Mouse (Mus musculus): ENCODE data around the gene Ppm1b.

Gene Ppm1b

GRCm38 (mm10) chr17:85018344-85018743 lies 61.8 kb downstream of the Ppm1b start:
- in situ Hi-C loops (cut with MboI, MseI), result no loop called here

GRCm38 (mm10) chr17:85018794-85019193 lies 62.3 kb downstream of the Ppm1b start:
- in situ Hi-C loops (cut with MboI, MseI), result no loop called here

- in situ Hi-C loops (cut with MboI, MseI), result no loop called here
These were observed 63.8 kb downstream of the Ppm1b start for GRCm38 (mm10) chr17:85020343-85020742.

- in situ Hi-C loops (cut with MboI, MseI), result no loop called here
These were observed 67.0 kb downstream of the Ppm1b start for GRCm38 (mm10) chr17:85023247-85024167.

- in situ Hi-C loops (cut with MboI, MseI), result no loop called here
These were observed 67.7 kb downstream of the Ppm1b start for GRCm38 (mm10) chr17:85024237-85024636.

DNA sequence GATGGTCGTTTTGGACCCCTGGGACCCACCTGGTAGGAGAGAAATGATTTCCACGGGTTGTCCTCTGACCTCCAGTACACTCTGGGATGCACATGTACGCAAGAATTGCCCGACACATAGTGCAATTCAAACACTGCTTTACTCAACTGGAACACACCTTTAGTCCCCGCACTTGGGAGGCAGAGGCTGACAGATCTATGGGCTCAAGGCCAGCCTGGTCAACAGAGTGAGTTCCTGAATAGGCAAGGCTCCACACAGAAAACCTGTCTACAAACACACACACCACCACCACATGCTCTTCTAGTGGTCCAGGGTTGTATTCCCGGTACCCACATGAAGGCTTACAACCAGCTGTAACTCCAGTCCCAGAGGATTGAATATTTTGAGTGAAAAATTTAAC lies 68.6 kb downstream of the Ppm1b start:
- in situ Hi-C loops (cut with MboI, MseI), result no loop called here

- in situ Hi-C loops (cut with MboI, MseI), result no loop called here
These were observed 69.9 kb downstream of the Ppm1b start for GRCm38 (mm10) chr17:85026436-85026835.

GRCm38 (mm10) chr17:85027247-85027646 lies 70.7 kb downstream of the Ppm1b start:
- in situ Hi-C loops (cut with MboI, MseI), result no loop called here

GRCm38 (mm10) chr17:85028093-85028739 lies 71.7 kb downstream of the Ppm1b start, which contains the start of gene Slc3a1:
Slc3a1 (plus strand) TSS chr17:85028376.
- in situ Hi-C loops (cut with MboI, MseI), result no loop called here

DNA sequence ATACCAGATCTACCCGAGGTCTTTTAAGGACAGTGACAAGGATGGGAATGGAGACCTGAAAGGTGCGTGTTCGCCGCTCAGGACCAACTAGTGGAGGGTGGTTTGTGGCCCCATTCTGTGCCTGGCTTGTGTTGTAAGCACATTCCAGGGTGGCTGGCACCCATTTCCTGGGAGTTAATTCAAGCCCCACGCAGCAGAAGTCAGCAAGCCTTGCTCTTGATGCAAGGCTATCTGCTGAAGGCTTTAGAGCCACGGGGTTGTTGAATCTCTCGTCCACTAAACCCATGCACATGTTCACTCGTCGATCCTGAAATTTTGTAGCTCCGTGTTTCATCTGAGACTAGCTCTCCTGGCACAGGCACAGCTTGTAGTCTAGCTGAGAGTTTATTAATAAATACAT lies 72.3 kb downstream of the Ppm1b start:
- in situ Hi-C loops (cut with MboI, MseI), result no loop called here

- in situ Hi-C loops (cut with MboI, MseI), result no loop called here
These were observed 74.1 kb downstream of the Ppm1b start for GRCm38 (mm10) chr17:85030651-85031050.

GRCm38 (mm10) chr17:85033087-85033486 lies 76.5 kb downstream of the Ppm1b start:
- in situ Hi-C loops (cut with MboI, MseI), result no loop called here

DNA sequence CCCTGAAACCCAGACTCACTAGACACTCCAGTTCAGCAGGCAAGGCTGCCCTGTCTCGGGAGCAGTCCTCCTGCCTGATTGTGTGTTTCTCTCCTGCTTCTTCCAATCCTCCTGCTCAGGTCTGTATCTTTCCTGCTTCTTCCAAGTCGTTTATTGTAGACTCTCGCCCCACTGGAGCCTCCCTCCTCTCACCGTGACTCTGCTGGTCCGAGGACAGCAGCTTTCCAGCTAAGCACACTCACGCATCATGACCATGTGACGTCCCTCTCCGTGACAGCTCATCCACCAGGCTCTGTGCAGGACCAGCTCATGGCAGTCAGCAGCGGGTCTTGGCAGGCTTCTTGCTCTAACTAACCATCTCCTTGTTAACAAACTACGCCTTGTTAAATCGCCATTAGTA lies 77.5 kb downstream of the Ppm1b start:
- in situ Hi-C loops (cut with MboI, MseI), result no loop called here

GRCm38 (mm10) chr17:85037855-85038254 lies 81.3 kb downstream of the Ppm1b start:
- in situ Hi-C loops (cut with MboI, MseI), result no loop called here

GRCm38 (mm10) chr17:85038311-85038710 lies 81.8 kb downstream of the Ppm1b start:
- in situ Hi-C loops (cut with MboI, MseI), result no loop called here

GRCm38 (mm10) chr17:85038761-85039160 lies 82.2 kb downstream of the Ppm1b start:
- in situ Hi-C loops (cut with MboI, MseI), result no loop called here

GRCm38 (mm10) chr17:85040913-85041312 lies 84.4 kb downstream of the Ppm1b start:
- in situ Hi-C loops (cut with MboI, MseI), result loop anchor here (5.0 kb wide), 1 partner anchor 61 kb away; no protein-coding TSS in a partner anchor

DNA sequence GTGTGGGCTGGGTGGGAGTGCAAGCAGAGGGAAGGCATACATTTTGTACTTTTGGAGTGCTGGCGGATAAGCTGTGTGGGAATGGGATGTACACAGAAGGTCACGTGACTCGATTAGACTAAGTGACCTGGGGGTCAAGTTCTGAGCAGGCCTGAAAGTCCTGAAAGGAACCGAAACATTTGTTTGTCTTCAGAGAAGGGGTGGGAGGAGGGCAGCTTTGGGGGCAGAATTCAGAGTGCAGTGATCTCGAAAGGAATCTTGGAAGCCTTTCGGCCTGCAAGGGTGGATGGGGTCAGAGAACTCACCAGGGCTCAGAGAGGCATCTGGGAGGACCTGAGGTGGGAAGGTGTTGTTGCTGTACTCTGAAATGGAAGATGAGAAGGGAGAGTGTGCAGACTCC lies 85.9 kb downstream of the Ppm1b start:
- in situ Hi-C loops (cut with MboI, MseI), result loop anchor here (5.0 kb wide), 1 partner anchor 60 kb away; no protein-coding TSS in a partner anchor

DNA sequence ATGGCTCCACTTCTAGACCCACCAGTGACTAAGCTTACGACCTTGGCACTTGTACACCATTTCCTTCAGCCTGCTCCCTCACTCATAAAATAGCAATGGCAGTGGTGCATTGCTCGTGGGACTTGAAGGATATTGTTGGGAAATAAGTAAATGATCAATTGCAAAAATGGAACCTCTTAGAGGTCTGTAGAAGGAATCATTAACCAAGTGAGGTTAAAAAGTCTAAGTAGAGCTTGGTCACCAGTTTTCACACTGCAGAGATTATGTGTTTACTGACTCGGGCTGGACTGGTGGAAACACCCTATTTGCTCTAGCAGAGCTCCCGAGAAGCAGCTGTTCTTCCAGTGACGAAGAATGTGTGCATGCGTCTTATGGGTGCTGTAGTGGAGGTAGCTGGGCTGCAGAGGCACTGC lies 86.9 kb downstream of the Ppm1b start:
- in situ Hi-C loops (cut with MboI, MseI), result loop anchor here (5.0 kb wide), 1 partner anchor 59 kb away; no protein-coding TSS in a partner anchor

DNA sequence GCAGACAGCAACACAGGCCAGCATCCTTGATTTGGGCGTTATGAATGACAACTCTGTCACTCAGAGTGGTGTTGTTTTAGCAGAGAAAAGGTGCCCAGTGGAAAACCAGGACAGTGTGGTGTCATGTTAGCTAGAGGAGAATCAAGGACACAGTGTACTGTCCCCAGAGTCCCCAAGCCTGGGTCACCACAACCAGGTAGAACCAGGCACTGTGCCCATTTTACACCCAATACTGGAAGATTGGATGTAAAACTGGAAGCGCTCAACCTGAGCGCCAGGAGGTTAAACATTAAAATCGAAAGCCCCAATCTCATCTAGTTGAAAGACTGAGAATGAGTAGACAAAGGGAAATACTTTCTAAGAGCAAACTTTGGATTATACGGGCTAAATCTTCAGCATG lies 87.9 kb downstream of the Ppm1b start:
- in situ Hi-C loops (cut with MboI, MseI), result loop anchor here (5.0 kb wide), 1 partner anchor 58 kb away; no protein-coding TSS in a partner anchor

GRCm38 (mm10) chr17:85045160-85045559 lies 88.6 kb downstream of the Ppm1b start:
- in situ Hi-C loops (cut with MboI, MseI), result no loop called here

DNA sequence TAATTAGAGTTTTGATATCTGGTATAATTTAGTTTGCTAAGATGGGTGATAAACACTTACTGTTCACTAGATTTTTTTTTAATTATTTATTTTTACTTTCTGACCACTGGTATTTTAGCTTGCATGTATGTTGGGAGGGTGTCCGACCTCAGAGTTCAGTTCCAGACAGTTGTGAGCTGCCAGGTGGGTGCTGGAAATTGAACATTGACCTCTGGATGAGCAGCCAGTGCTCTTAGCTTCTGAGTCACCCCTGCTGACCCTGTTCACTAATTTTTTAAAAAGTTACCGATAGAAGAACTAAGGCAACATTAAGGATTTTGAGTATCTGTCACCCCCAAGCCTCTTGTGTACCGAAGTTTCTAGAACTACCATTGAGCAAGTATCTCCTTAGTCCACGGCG lies 91.8 kb downstream of the Ppm1b start:
- in situ Hi-C loops (cut with MboI, MseI), result no loop called here

- in situ Hi-C loops (cut with MboI, MseI), result no loop called here
These were observed 101.7 kb downstream of the Ppm1b start for GRCm38 (mm10) chr17:85058276-85058675.

Measured in T-helper 2 cell (primary cell).